In the genomic region with DNA sequence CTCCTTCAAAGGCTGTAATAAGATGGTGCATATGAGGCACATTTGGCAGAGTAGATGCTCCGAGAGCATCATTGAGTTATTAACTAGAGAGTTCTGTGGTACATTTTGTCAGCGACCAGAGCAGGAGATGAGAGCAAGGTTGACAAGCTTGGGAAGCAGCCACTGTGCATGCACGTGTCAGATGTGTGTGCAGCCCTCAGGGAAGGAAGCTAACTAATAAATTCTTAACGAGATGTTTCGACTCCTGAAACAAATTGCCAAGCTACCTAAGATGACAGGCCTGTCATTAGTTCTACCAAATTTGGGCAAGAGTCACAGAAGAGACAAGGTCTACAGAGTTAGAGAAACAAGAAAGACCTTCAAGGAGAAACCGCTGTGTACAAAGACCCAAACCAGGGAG, we compare ENCODE assay signal across 8 mouse cellular contexts. TPM values are rescaled to one million over a fixed set of nuclear protein-coding genes. Genes with fewer than 3 reads are reported as not detected.
DNase-seq lines count a peak whose midpoint lies in the region; ATAC-seq and TF ChIP-seq lines count a peak whose summit lies in the region.

No protein-coding gene starts in this region.

- H3K4me3 ChIP-seq in heart, postnatal 0 days (ENCODE audit: low read depth, low read length) = peak overlapping the region; percentile 51
- H3K4me3 ChIP-seq in embryonic facial prominence, embryonic 15.5 days (replicated peaks) = peak overlapping the region; percentile 53
- peak overlapping the region; percentile 28 for H3K4me3 ChIP-seq in kidney, postnatal 0 days (replicated peaks; ENCODE audit: low read depth, low read length)
- H3K4me3 ChIP-seq in neural tube, embryonic 11.5 days (ENCODE audit: low read depth, low read length) = peak overlapping the region; percentile 40

- no peaks in the 10 kb centered on the region for H3K9me3 ChIP-seq in heart, postnatal 0 days (replicated peaks; ENCODE audit: control insufficient read depth, low read length)
- H3K9me3 ChIP-seq in embryonic facial prominence, embryonic 15.5 days (replicated peaks) = no peaks in the 10 kb centered on the region
- H3K9me3 ChIP-seq in kidney, postnatal 0 days (replicated peaks; ENCODE audit: low read length) = no peaks in the 10 kb centered on the region
- H3K9me3 ChIP-seq in neural tube, embryonic 11.5 days (ENCODE audit: control insufficient read depth, low read length) = no peaks in the 10 kb centered on the region

- no peak for DNase-seq in heart, postnatal 0 days (ENCODE audit: low spot score)
- no peak for DNase-seq in heart, postnatal 4 days
- no peak for DNase-seq in kidney, postnatal 0 days (ENCODE audit: low spot score)
- DNase-seq in neural tube, embryonic 11.5 days (ENCODE audit: low spot score) = peak; percentile 18
- no peak for DNase-seq in thymus, postnatal 0 days (ENCODE audit: low spot score)
- DNase-seq in left cerebral cortex, postnatal 4 days = no peak
- DNase-seq in spleen, postnatal 4 days (ENCODE audit: low spot score in 2 of 2) = no peak

- H3K9ac ChIP-seq in heart, postnatal 0 days (replicated peaks; ENCODE audit: low read depth, low read length) = no peak overlapping the region
- no peak overlapping the region for H3K9ac ChIP-seq in embryonic facial prominence, embryonic 15.5 days
- H3K9ac ChIP-seq in kidney, postnatal 0 days (ENCODE audit: low read depth, low read length) = no peak overlapping the region
- H3K9ac ChIP-seq in neural tube, embryonic 11.5 days (ENCODE audit: low read length) = no peak overlapping the region; the same call in 1 of the 2 replicates

- no peak for TF ChIP-seq EP300 in heart, postnatal 0 days (IDR thresholded peaks at IDR 0.05; ENCODE audit: low read depth)

- H3K27ac ChIP-seq in heart, postnatal 0 days (ENCODE audit: low read depth) = 0 out of 2 replicates have a peak overlapping the region, but pooled peaks have one; percentile 3
- no peak overlapping the region for H3K27ac ChIP-seq in embryonic facial prominence, embryonic 15.5 days (replicated peaks)
- no peak overlapping the region for H3K27ac ChIP-seq in kidney, postnatal 0 days
- H3K27ac ChIP-seq in neural tube, embryonic 11.5 days (ENCODE audit: low read depth, low read length) = no peak overlapping the region

- TF ChIP-seq CTCF in heart, postnatal 0 days (IDR thresholded peaks at IDR 0.05; ENCODE audit: low read depth) = no peak
- no peak for TF ChIP-seq CTCF in kidney, postnatal 0 days (IDR thresholded peaks at IDR 0.05; ENCODE audit: low read depth)

- WGBS in heart, postnatal 0 days = 43% methylated on average over 6 of the region's 6 CpGs
- WGBS in embryonic facial prominence, embryonic 15.5 days = 24% methylated on average over 6 of the region's 6 CpGs
- 23% methylated on average over 6 of the region's 6 CpGs for WGBS in kidney, postnatal 0 days
- 42% methylated on average over 6 of the region's 6 CpGs for WGBS in neural tube, embryonic 11.5 days

- ATAC-seq in heart, postnatal 0 days (ENCODE audit: insufficient read depth, low read depth) = peak; percentile 9; the same call in 1 of the 2 replicates
- no peak for ATAC-seq in embryonic facial prominence, embryonic 15.5 days (ENCODE audit: insufficient number of reproducible peaks, low FRiP score, low TSS enrichment, low read depth)
- ATAC-seq in kidney, postnatal 0 days (replicated peaks; ENCODE audit: low FRiP score, low read depth) = no peak; the same call in 1 of the 2 replicates
- no peak for ATAC-seq in neural tube, embryonic 11.5 days (ENCODE audit: insufficient read depth, low FRiP score, low TSS enrichment)

- H3K36me3 ChIP-seq in heart, postnatal 0 days (replicated peaks; ENCODE audit: control insufficient read depth, insufficient read depth, low read length) = no peaks in the 10 kb centered on the region
- no peaks in the 10 kb centered on the region for H3K36me3 ChIP-seq in embryonic facial prominence, embryonic 15.5 days
- H3K36me3 ChIP-seq in kidney, postnatal 0 days (ENCODE audit: insufficient read depth, low read length) = no peaks in the 10 kb centered on the region
- H3K36me3 ChIP-seq in neural tube, embryonic 11.5 days (ENCODE audit: control insufficient read depth, insufficient read depth, low read length) = no peaks in the 10 kb centered on the region

- H3K4me2 ChIP-seq in heart, postnatal 0 days (ENCODE audit: low read depth, low read length) = peak overlapping the region; percentile 85
- peak overlapping the region; percentile 92 for H3K4me2 ChIP-seq in embryonic facial prominence, embryonic 15.5 days (replicated peaks)
- H3K4me2 ChIP-seq in kidney, postnatal 0 days (ENCODE audit: low read length) = peak overlapping the region; percentile 68
- H3K4me2 ChIP-seq in neural tube, embryonic 11.5 days (ENCODE audit: low read depth) = peak overlapping the region; percentile 81

- 0 out of 2 replicates have a peak, but pooled peaks cover 6% of the 10 kb centered on the region for H3K27me3 ChIP-seq in heart, postnatal 0 days (ENCODE audit: control insufficient read depth, insufficient read depth, low read length)
- H3K27me3 ChIP-seq in embryonic facial prominence, embryonic 15.5 days = peaks cover 16% of the 10 kb centered on the region; the same call in 1 of the 2 replicates
- H3K27me3 ChIP-seq in kidney, postnatal 0 days (ENCODE audit: insufficient read depth, low read length) = no peaks in the 10 kb centered on the region
- H3K27me3 ChIP-seq in neural tube, embryonic 11.5 days (ENCODE audit: control insufficient read depth, insufficient read depth, low read length) = peaks cover 4% of the 10 kb centered on the region; the same call in 1 of the 2 replicates

- H3K4me1 ChIP-seq in heart, postnatal 0 days (ENCODE audit: control insufficient read depth, insufficient read depth) = peaks cover 12% of the 10 kb centered on the region
- H3K4me1 ChIP-seq in embryonic facial prominence, embryonic 15.5 days = peaks cover 12% of the 10 kb centered on the region
- H3K4me1 ChIP-seq in kidney, postnatal 0 days (replicated peaks; ENCODE audit: insufficient read depth, low read length) = no peaks in the 10 kb centered on the region
- no peaks in the 10 kb centered on the region for H3K4me1 ChIP-seq in neural tube, embryonic 11.5 days (ENCODE audit: control insufficient read depth, insufficient read depth, low read length)

- intact Hi-C loops in left cerebral cortex, postnatal 4 days (cut with DNase I) = no loop called here

RNA-seq across cellular contexts. Expression of gene Osbp2, which starts 0.6 kb away (rescaled TPM):
- 6.3 and 8.9 TPM in 2 replicates for total RNA-seq in heart, postnatal 0 days (2014; rRNA removed; ENCODE audit: low replicate concordance)
- 2.9 TPM in 2 replicates for polyA plus RNA-seq in heart, postnatal 0 days (2015; fragmentation: Nextera tagmentation; extraction: Ambion mirVana)
- total RNA-seq in heart, postnatal 4 days (2021) = 1 to 10 TPM; 5.4 to 6.1 TPM
- polyA plus RNA-seq in embryonic facial prominence, embryonic 15.5 days (2015; fragmentation: Nextera tagmentation; extraction: Ambion mirVana) = 1.1 and 1.3 TPM in 2 replicates
- 1.3 and 1.9 TPM in 2 replicates for polyA plus RNA-seq in kidney, postnatal 0 days (2015; fragmentation: Nextera tagmentation; extraction: Ambion mirVana)
- 2.4 and 2.5 TPM in 2 replicates for polyA plus RNA-seq in neural tube, embryonic 11.5 days (2014; fragmentation: Nextera tagmentation; extraction: Ambion mirVana)
- polyA plus RNA-seq in thymus, postnatal 0 days (2015; fragmentation: Nextera tagmentation; extraction: Ambion mirVana) = 0.10 and 0.28 TPM in 2 replicates
- total RNA-seq in left cerebral cortex, postnatal 4 days (2021) = 10 to 100 TPM; 61.6 to 62.1 TPM

RNA-seq across cellular contexts. Expression of gene 4921536K21Rik, which starts 30.6 kb away (rescaled TPM):
- total RNA-seq in heart, postnatal 0 days (2014; rRNA removed; ENCODE audit: low replicate concordance) = not detected in 2 replicates
- polyA plus RNA-seq in heart, postnatal 0 days (2015; fragmentation: Nextera tagmentation; extraction: Ambion mirVana) = 0.11 and 0.12 TPM in 2 replicates
- under 1 TPM; 0.14 to 0.17 TPM for total RNA-seq in heart, postnatal 4 days (2021)
- polyA plus RNA-seq in embryonic facial prominence, embryonic 15.5 days (2015; fragmentation: Nextera tagmentation; extraction: Ambion mirVana) = 0.49 and 1.2 TPM in 2 replicates
- polyA plus RNA-seq in kidney, postnatal 0 days (2015; fragmentation: Nextera tagmentation; extraction: Ambion mirVana) = 0.42 and 0.45 TPM in 2 replicates
- 0.23 and 0.27 TPM in 2 replicates for polyA plus RNA-seq in neural tube, embryonic 11.5 days (2014; fragmentation: Nextera tagmentation; extraction: Ambion mirVana)
- 0.06 and 0.08 TPM in 2 replicates for polyA plus RNA-seq in thymus, postnatal 0 days (2015; fragmentation: Nextera tagmentation; extraction: Ambion mirVana)
- 1 to 10 TPM in 1 of 2 experiments, under 1 TPM in 1; 0.93 to 1.3 TPM for total RNA-seq in left cerebral cortex, postnatal 4 days (2021)

RNA-seq across cellular contexts. Expression of gene Dusp18, which starts 30.7 kb away (rescaled TPM):
- 10.4 and 14.8 TPM in 2 replicates for total RNA-seq in heart, postnatal 0 days (2014; rRNA removed; ENCODE audit: low replicate concordance)
- polyA plus RNA-seq in heart, postnatal 0 days (2015; fragmentation: Nextera tagmentation; extraction: Ambion mirVana) = 9.8 and 16.5 TPM in 2 replicates
- total RNA-seq in heart, postnatal 4 days (2021) = 10 to 100 TPM; 21.5 to 24.4 TPM
- 9.1 and 12.6 TPM in 2 replicates for polyA plus RNA-seq in embryonic facial prominence, embryonic 15.5 days (2015; fragmentation: Nextera tagmentation; extraction: Ambion mirVana)
- 10.1 and 10.7 TPM in 2 replicates for polyA plus RNA-seq in kidney, postnatal 0 days (2015; fragmentation: Nextera tagmentation; extraction: Ambion mirVana)
- polyA plus RNA-seq in neural tube, embryonic 11.5 days (2014; fragmentation: Nextera tagmentation; extraction: Ambion mirVana) = 20.2 and 21.2 TPM in 2 replicates
- polyA plus RNA-seq in thymus, postnatal 0 days (2015; fragmentation: Nextera tagmentation; extraction: Ambion mirVana) = 0.62 and 0.71 TPM in 2 replicates
- 10 to 100 TPM; 28.8 to 29.1 TPM for total RNA-seq in left cerebral cortex, postnatal 4 days (2021)

RNA-seq across cellular contexts. Expression of gene Slc35e4, which starts 50.1 kb away (rescaled TPM):
- total RNA-seq in heart, postnatal 0 days (2014; rRNA removed; ENCODE audit: low replicate concordance) = 9.8 and 11.2 TPM in 2 replicates
- 3.0 and 3.2 TPM in 2 replicates for polyA plus RNA-seq in heart, postnatal 0 days (2015; fragmentation: Nextera tagmentation; extraction: Ambion mirVana)
- 1 to 10 TPM; 3.6 to 4.0 TPM for total RNA-seq in heart, postnatal 4 days (2021)
- polyA plus RNA-seq in embryonic facial prominence, embryonic 15.5 days (2015; fragmentation: Nextera tagmentation; extraction: Ambion mirVana) = 9.4 and 9.9 TPM in 2 replicates
- 6.6 and 6.9 TPM in 2 replicates for polyA plus RNA-seq in kidney, postnatal 0 days (2015; fragmentation: Nextera tagmentation; extraction: Ambion mirVana)
- 3.9 and 4.5 TPM in 2 replicates for polyA plus RNA-seq in neural tube, embryonic 11.5 days (2014; fragmentation: Nextera tagmentation; extraction: Ambion mirVana)
- polyA plus RNA-seq in thymus, postnatal 0 days (2015; fragmentation: Nextera tagmentation; extraction: Ambion mirVana) = 0.87 and 0.99 TPM in 2 replicates
- 10 to 100 TPM; 19.8 to 20.9 TPM for total RNA-seq in left cerebral cortex, postnatal 4 days (2021)
